Mouse (Mus musculus) kidney, adult 8-10 months (tissue): ENCODE results near the gene Zfp182.

Experiments
- DNase-seq, 2 experiments: peaks; one replicate each; pipeline ENCODE4 v3.0.0; 2022

The Zfp182 gene

GRCm38 (mm10) chrX:21061866-21062543 lies at the start of gene Zfp182:
Gene Zfp182 (minus strand): TSS chrX:21062316.
- peak; percentile 75 to 76 for DNase-seq

DNA sequence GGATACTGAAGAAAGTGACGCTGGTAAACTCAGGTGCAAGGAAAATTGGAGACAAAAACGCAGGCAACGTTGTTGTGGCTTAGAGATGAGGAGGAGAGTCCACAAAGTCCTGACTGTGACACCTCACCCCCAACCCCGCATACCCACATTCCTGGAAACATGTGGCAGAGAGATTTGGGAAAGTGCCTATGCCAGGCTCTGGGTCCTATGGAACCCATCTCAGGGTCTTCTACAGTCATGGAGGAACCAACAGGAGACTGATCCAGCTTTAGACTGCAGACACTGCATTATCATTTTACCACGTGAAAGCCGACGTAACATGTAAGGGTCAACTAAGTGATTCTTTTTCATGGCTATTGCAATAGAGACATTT lies 27.7 kb upstream of the Zfp182 start:
- DNase-seq = no peak

DNA sequence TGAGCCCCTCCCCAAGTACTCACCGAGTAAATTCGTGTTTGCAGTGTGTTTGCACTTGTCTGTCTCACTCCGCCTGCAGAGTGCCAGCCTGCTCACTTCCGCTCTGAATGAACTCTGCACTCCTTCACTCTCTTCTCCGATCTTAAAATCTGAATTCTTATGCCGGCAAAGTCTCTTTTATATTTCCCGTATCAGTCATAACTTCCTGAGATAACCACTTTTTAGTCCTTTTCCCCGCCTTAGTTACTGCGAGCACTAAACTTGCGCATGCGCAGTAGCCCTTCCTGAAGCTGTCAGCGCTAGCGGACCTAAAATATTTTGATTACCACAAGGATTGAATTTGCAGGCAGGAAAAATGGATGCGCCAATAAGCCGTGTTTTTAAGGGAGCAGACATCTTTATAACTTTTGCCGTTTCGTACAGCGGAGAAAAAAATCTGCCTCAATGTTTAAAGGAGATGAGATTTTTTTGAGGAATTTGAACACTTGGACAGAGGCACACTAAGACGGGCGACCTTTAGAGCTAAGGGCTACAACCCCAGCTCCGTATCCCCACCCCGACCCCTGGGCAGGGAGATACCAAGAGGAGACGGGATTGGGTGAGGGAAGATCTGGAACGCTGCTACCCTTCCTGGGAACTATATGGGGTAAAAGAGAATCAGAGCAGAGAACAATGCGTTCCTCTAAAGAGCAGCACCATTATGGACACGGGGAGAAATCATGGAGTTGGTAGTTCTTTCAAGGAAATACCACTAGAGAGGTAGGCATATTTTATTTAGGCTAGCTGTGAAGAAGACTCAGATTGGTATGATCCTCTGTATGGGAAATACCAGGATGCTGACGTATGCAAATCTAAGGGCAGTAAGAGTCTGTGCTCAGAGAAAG lies 27.1 kb upstream of the Zfp182 start, which contains the start of gene Zfp300:
Gene Zfp300 (minus strand): TSS at position 545 of the 884 bp plus-strand sequence.
- DNase-seq = peak; percentile 52 to 56

DNA sequence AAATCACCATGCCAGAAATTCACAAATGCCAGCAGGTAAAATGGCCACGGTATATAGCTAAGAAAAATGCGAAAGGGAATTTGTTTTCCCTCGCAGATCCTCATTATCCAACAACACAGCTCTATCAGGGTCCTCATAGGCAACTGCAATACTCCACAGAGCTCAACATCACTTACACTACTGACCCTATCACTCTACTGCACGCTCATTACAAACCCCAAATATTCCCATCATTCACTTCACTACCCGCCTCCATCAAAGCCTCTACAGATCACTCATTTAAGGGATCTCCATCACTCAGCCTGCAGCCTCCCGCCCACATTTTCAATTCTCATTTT lies 26.5 kb upstream of the Zfp182 start:
- DNase-seq = no peak

GRCm38 (mm10) chrX:21068106-21068505 lies 6.0 kb upstream of the Zfp182 start, which contains the start of gene Spaca5:
Gene Spaca5 (plus strand): TSS chrX:21068406.
- DNase-seq = no peak

DNA sequence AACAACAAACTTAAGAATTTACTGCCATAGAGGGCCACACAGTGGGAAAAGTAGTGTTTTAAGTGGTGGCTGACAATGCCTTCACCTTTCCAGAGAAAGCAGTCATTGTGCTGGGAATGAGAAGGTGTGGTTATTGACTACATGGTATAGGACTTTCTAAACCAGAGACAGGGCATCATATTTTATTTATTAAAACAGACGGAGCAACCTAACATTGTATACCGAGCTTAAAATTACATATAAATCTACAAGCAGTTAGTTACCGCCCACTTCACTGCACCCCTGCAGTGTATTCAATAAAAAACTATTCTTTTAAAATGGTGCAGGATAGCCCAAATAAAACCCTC lies 401 bp upstream of the Zfp182 start:
- DNase-seq = no peak

DNA sequence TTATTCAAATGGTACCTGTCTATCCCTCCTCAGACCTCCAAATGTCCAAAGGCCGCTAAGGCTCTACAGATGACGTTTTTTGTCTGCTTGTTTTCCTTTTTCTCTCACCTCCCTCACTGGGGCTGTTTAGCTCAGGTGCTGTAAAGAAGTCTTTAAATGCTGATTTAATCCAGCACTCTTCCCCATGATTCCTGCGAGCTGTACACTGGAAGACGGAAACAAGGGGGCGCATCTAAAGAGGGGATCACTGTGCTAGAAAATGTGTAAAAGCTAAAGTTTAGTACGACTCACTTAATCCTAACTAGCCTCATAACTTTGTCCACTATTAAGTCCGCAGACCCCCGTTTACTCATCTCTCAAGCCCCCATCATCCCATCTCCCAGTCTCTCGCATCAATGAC lies 656 bp downstream of the Zfp182 start:
- peak in 1 of 2 experiments; percentile 4 for DNase-seq

DNA sequence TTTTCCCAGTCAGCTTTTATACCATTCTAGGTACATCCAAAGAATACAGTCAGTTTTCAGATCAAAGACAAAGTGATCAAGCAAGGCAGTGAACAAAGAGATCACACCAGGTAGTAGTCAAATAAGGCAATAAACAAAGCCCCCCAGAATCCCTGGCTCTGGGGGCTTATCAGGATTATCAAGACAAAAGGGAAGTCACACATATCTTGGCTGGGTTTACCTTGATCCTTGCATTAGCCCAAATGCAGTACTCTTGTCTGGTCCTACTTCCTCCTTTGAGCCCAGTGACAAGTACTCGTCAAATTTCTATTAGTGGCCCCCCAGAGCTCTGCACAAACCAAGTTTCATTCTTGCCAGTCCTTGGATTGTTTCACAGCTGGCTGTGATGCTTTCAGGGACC lies 81.2 kb downstream of the Zfp182 start:
- no peak for DNase-seq
